Mouse (Mus musculus): ENCODE data around the gene Itm2b.
A peak's percentile ranks its signal among the peaks of the same experiment; 100 is the strongest.

The Itm2b gene

GRCm38 (mm10) chr14:73369634-73370033 lies 15.5 kb downstream of the Itm2b start:
- DNase-seq (ENCODE audit: low read depth, low spot score) = no peak

GRCm38 (mm10) chr14:73368966-73369365 lies 16.1 kb downstream of the Itm2b start:
- DNase-seq (ENCODE audit: low read depth, low spot score) = no peak

GRCm38 (mm10) chr14:73368221-73368620 lies 16.9 kb downstream of the Itm2b start:
- no peak for DNase-seq (ENCODE audit: low read depth, low spot score)

- DNase-seq (ENCODE audit: low read depth, low spot score) = no peak
Measured at GRCm38 (mm10) chr14:73366278-73366677, 18.8 kb downstream of the Itm2b start.

GRCm38 (mm10) chr14:73363782-73364181 lies 21.3 kb downstream of the Itm2b start:
- no peak for DNase-seq (ENCODE audit: low read depth, low spot score)

GRCm38 (mm10) chr14:73354700-73355099 lies 30.4 kb downstream of the Itm2b start:
- no peak for DNase-seq (ENCODE audit: low read depth, low spot score)

- DNase-seq (ENCODE audit: low read depth, low spot score) = no peak
Measured at GRCm38 (mm10) chr14:73351118-73351517, 34.0 kb downstream of the Itm2b start.

- DNase-seq (ENCODE audit: low read depth, low spot score) = no peak
Measured at GRCm38 (mm10) chr14:73350029-73350428, 35.1 kb downstream of the Itm2b start.

GRCm38 (mm10) chr14:73349061-73349670 lies 35.9 kb downstream of the Itm2b start:
- no peak for DNase-seq (ENCODE audit: low read depth, low spot score)

- no peak for DNase-seq (ENCODE audit: low read depth, low spot score)
Measured at GRCm38 (mm10) chr14:73347302-73347701, 37.8 kb downstream of the Itm2b start.

GRCm38 (mm10) chr14:73345614-73346013 lies 39.5 kb downstream of the Itm2b start:
- DNase-seq (ENCODE audit: low read depth, low spot score) = no peak

GRCm38 (mm10) chr14:73340051-73340755 lies 44.9 kb downstream of the Itm2b start:
- no peak for DNase-seq (ENCODE audit: low read depth, low spot score)

GRCm38 (mm10) chr14:73339615-73340014 lies 45.5 kb downstream of the Itm2b start:
- no peak for DNase-seq (ENCODE audit: low read depth, low spot score)

GRCm38 (mm10) chr14:73336316-73337080 lies 48.6 kb downstream of the Itm2b start:
- DNase-seq (ENCODE audit: low read depth, low spot score) = no peak

GRCm38 (mm10) chr14:73334926-73335805 lies 49.9 kb downstream of the Itm2b start:
- DNase-seq (ENCODE audit: low read depth, low spot score) = no peak

GRCm38 (mm10) chr14:73333880-73334279 lies 51.2 kb downstream of the Itm2b start:
- DNase-seq (ENCODE audit: low read depth, low spot score) = no peak

- DNase-seq (ENCODE audit: low read depth, low spot score) = no peak
Measured at GRCm38 (mm10) chr14:73331386-73331785, 53.7 kb downstream of the Itm2b start.

- DNase-seq (ENCODE audit: low read depth, low spot score) = no peak
Measured at GRCm38 (mm10) chr14:73329871-73330270, 55.2 kb downstream of the Itm2b start.

- no peak for DNase-seq (ENCODE audit: low read depth, low spot score)
Measured at GRCm38 (mm10) chr14:73326511-73326910, 58.6 kb downstream of the Itm2b start.

- DNase-seq (ENCODE audit: low read depth, low spot score) = peak; percentile 71
Measured at GRCm38 (mm10) chr14:73325456-73326381, 59.4 kb downstream of the Itm2b start, which contains the start of gene Rb1. Gene Rb1 (minus strand): TSS chr14:73325822.
